Mouse (Mus musculus): Measurements from ENCODE around the gene Rgs3. TPM values are rescaled to one million over a fixed set of nuclear protein-coding genes. Genes with fewer than 3 reads are reported as not detected.

Rgs3 gene
- total and polyA plus RNA-seq, 3 experiments, result not detected

- Histone ChIP-seq H3K9ac (ENCODE audit: control insufficient read depth, low read depth, low read length, poor library complexity, severe bottlenecking) (peak overlapping the region; percentile 28), H3K4me3 (ENCODE audit: control insufficient read depth in 1 of 2, insufficient read depth in 1 of 2, low read depth in 2 of 2, low read length in 2 of 2) (no peak overlapping the region), H3K79me2 (ENCODE audit: control insufficient read depth, insufficient read depth, low read length, poor library complexity) (peaks cover 31% of the 10 kb centered on the region), H3K36me3 (ENCODE audit: control insufficient read depth in 1 of 2, insufficient read depth in 2 of 2, low read length in 2 of 2) (peaks cover 4 to 44% of the 10 kb centered on the region in 2 experiments; a peak in 3 of 4 replicates), H3K9me3 (replicated peaks; ENCODE audit: insufficient read depth, low read length) (no peaks in the 10 kb centered on the region), H3K27me3 (ENCODE audit: control insufficient read depth in 1 of 2, insufficient read depth in 2 of 2, low read length in 2 of 2) (no peaks in the 10 kb centered on the region), H3K27ac (ENCODE audit: control insufficient read depth, low read depth, low read length) (peak overlapping the region; percentile 60), H3K4me1 (ENCODE audit: control insufficient read depth in 1 of 2, insufficient read depth in 2 of 2, low read length in 2 of 2) (peaks cover 43 to 45% of the 10 kb centered on the region in 2 experiments)
- TF ChIP-seq TAL1 (IDR thresholded peaks at IDR 0.05; ENCODE audit: low read length) (peak; percentile 77), CHD1 (IDR thresholded peaks at IDR 0.05; ENCODE audit: low read depth, low read length) (no peak)
- peak; percentile 83 for DNase-seq (ENCODE audit: low read depth, low spot score)
Measured at GRCm38 (mm10) chr4:62515490-62515889, 44.2 kb upstream of the Rgs3 start.

DNA sequence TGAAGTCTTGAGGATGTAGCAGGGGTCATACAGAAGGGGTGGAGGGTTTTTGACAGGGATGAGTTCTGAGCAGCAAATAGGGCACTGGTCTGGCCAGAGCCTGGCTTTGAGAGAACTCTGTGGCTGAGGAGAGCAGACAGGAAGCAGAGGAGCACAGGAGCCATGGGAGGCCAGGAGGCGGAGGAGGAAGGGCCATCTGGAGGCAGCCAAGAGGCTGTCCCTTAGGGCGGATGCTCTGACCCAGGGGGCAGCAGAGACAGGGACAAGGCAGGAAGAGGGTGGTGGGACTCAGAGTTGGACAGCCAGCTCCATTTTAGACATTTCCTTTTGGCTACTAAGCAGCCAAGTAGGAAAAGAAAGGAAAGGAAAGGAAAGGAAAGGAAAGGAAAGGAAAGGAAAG lies 43.6 kb upstream of the Rgs3 start:
- TF ChIP-seq RAD21 (IDR thresholded peaks at IDR 0.05; ENCODE audit: low read depth, low read length) (no peak), CTCF (IDR thresholded peaks at IDR 0.05 in 2 of 3, conservative IDR thresholded peaks at IDR 0.05 in 1 of 3; ENCODE audit: control insufficient read depth in 1 of 3, insufficient read depth in 1 of 3, low read depth in 2 of 3, low read length in 3 of 3, poor library complexity in 1 of 3, severe bottlenecking in 1 of 3) (peak in 1 of 3 experiments; percentile 11; a peak in 1 of 6 replicates)
- Histone ChIP-seq H3K4me1 (ENCODE audit: control insufficient read depth in 1 of 2, insufficient read depth in 2 of 2, low read length in 2 of 2) (peaks cover 46 to 50% of the 10 kb centered on the region in 2 experiments), H3K79me2 (ENCODE audit: control insufficient read depth, insufficient read depth, low read length, poor library complexity) (peaks cover 31% of the 10 kb centered on the region), H3K27me3 (ENCODE audit: control insufficient read depth in 1 of 2, insufficient read depth in 2 of 2, low read length in 2 of 2) (no peaks in the 10 kb centered on the region), H3K4me3 (ENCODE audit: control insufficient read depth in 1 of 2, insufficient read depth in 1 of 2, low read depth in 2 of 2, low read length in 2 of 2) (no peak overlapping the region), H3K36me3 (ENCODE audit: control insufficient read depth in 1 of 2, insufficient read depth in 2 of 2, low read length in 2 of 2) (peaks cover 4 to 50% of the 10 kb centered on the region in 2 experiments; a peak in 3 of 4 replicates), H3K9me3 (replicated peaks; ENCODE audit: insufficient read depth, low read length) (no peaks in the 10 kb centered on the region), H3K9ac (ENCODE audit: control insufficient read depth, low read depth, low read length, poor library complexity, severe bottlenecking) (peak overlapping the region; percentile 28), H3K27ac (ENCODE audit: control insufficient read depth, low read depth, low read length) (peak overlapping the region; percentile 60)
- DNase-seq (ENCODE audit: low read depth, low spot score), result peak; percentile 50

DNA sequence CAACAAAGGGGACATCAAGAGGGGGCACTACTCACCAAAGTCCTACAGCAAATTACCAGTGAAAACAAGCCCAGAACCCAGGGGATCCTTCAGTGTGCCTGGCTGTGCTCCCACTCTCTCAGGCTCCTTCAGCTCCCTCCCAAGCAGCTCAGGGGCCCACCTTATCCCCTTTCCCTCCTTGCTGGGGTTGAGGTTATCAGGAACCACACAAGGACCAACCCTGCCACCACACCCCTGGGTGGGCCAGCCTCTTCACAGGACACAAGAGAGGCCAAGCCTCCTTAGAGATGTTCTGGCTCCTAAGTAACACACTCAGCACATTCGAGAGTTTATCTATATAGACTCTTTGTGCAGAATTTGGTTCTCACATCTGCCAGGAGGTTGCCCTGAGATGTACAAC lies 43.1 kb upstream of the Rgs3 start:
- TF ChIP-seq CHD2 (IDR thresholded peaks at IDR 0.05; ENCODE audit: low read length) (no peak), ZC3H11A (IDR thresholded peaks at IDR 0.05; ENCODE audit: low read depth, low read length) (no peak), TAL1 (IDR thresholded peaks at IDR 0.05; ENCODE audit: low read length) (peak; percentile 99)
- H3K27ac ChIP-seq (ENCODE audit: control insufficient read depth, low read depth, low read length), result peak overlapping the region; percentile 80
- peaks cover 31% of the 10 kb centered on the region for H3K79me2 ChIP-seq (ENCODE audit: control insufficient read depth, insufficient read depth, low read length, poor library complexity)
- H3K27me3 ChIP-seq (ENCODE audit: control insufficient read depth in 1 of 2, insufficient read depth in 2 of 2, low read length in 2 of 2), result no peaks in the 10 kb centered on the region
- H3K9ac ChIP-seq (ENCODE audit: control insufficient read depth, low read depth, low read length, poor library complexity, severe bottlenecking), result peak overlapping the region; percentile 92
- peaks cover 49 to 53% of the 10 kb centered on the region in 2 experiments for H3K4me1 ChIP-seq (ENCODE audit: control insufficient read depth in 1 of 2, insufficient read depth in 2 of 2, low read length in 2 of 2)
- H3K36me3 ChIP-seq (ENCODE audit: control insufficient read depth in 1 of 2, insufficient read depth in 2 of 2, low read length in 2 of 2), result peaks cover 4 to 55% of the 10 kb centered on the region in 2 experiments; a peak in 3 of 4 replicates
- peak overlapping the region in 1 of 2 experiments; percentile 74; a peak in 2 of 4 replicates for H3K4me3 ChIP-seq (ENCODE audit: control insufficient read depth in 1 of 2, insufficient read depth in 1 of 2, low read depth in 2 of 2, low read length in 2 of 2)
- H3K9me3 ChIP-seq (replicated peaks; ENCODE audit: insufficient read depth, low read length), result no peaks in the 10 kb centered on the region
- peak; percentile 95 for DNase-seq (ENCODE audit: low read depth, low spot score)

DNA sequence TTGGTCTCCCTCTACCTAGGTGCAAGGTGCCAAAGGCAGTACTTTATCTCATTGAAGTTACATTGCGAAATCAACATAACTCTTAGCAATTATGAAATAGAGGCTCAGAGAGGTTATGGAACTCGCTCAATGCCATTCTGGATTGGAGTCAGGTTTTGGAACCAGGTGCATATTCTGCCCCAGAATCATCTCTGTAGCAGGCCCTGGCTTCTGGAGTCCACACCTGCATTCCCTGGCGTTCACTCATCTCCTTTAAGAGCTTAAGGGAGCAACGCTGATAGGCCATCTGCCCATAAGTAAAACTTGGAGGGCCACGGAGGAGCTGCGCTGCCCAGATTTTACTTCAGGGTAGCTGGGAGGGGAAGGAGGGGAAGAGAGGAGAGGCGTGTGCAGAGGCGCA lies 42.6 kb upstream of the Rgs3 start:
- peak overlapping the region; percentile 74 to 83 for H3K4me3 ChIP-seq (ENCODE audit: control insufficient read depth in 1 of 2, insufficient read depth in 1 of 2, low read depth in 2 of 2, low read length in 2 of 2)

More for the DNA sequence above, 42.6 kb upstream of the Rgs3 start:
- Histone ChIP-seq H3K79me2 (ENCODE audit: control insufficient read depth, insufficient read depth, low read length, poor library complexity) (peaks cover 31% of the 10 kb centered on the region), H3K36me3 (ENCODE audit: control insufficient read depth in 1 of 2, insufficient read depth in 2 of 2, low read length in 2 of 2) (peaks cover 4 to 58% of the 10 kb centered on the region in 2 experiments; a peak in 3 of 4 replicates), H3K9ac (ENCODE audit: control insufficient read depth, low read depth, low read length, poor library complexity, severe bottlenecking) (peak overlapping the region; percentile 92), H3K27me3 (ENCODE audit: control insufficient read depth in 1 of 2, insufficient read depth in 2 of 2, low read length in 2 of 2) (no peaks in the 10 kb centered on the region), H3K27ac (ENCODE audit: control insufficient read depth, low read depth, low read length) (peak overlapping the region; percentile 80), H3K9me3 (replicated peaks; ENCODE audit: insufficient read depth, low read length) (no peaks in the 10 kb centered on the region), H3K4me1 (ENCODE audit: control insufficient read depth in 1 of 2, insufficient read depth in 2 of 2, low read length in 2 of 2) (peaks cover 51 to 54% of the 10 kb centered on the region in 2 experiments)
- peak; percentile 83 for DNase-seq (ENCODE audit: low read depth, low spot score)
- TF ChIP-seq BHLHE40 (IDR thresholded peaks at IDR 0.05; ENCODE audit: borderline replicate concordance, low read depth, low read length) (no peak), POLR2AphosphoS2 (IDR thresholded peaks at IDR 0.05; ENCODE audit: low read length) (no peak), HCFC1 (IDR thresholded peaks at IDR 0.05; ENCODE audit: low read depth, low read length) (no peak), USF1 (IDR thresholded peaks at IDR 0.05; ENCODE audit: low read depth, low read length) (no peak), USF2 (IDR thresholded peaks at IDR 0.05; ENCODE audit: borderline replicate concordance in 1 of 2, insufficient read depth in 1 of 2, low read depth in 1 of 2, low read length in 2 of 2) (no peak), SMC3 (IDR thresholded peaks at IDR 0.05; ENCODE audit: low read depth, low read length) (no peak), KAT2A (conservative IDR thresholded peaks at IDR 0.05; ENCODE audit: low read depth, low read length) (no peak), GABPA (IDR thresholded peaks at IDR 0.05; ENCODE audit: low read depth, low read length) (no peak), NELFE (IDR thresholded peaks at IDR 0.05; ENCODE audit: low read depth, low read length) (no peak), ETS1 (IDR thresholded peaks at IDR 0.05; ENCODE audit: low read depth, low read length) (no peak), MYC (IDR thresholded peaks at IDR 0.05; ENCODE audit: low read depth, low read length) (no peak), RCOR1 (IDR thresholded peaks at IDR 0.05; ENCODE audit: low read depth, low read length) (no peak), RAD21 (IDR thresholded peaks at IDR 0.05; ENCODE audit: low read depth, low read length) (no peak), MAZ (IDR thresholded peaks at IDR 0.05; ENCODE audit: low read depth, low read length) (no peak), MYB (IDR thresholded peaks at IDR 0.05; ENCODE audit: low read depth, low read length) (no peak), MXI1 (IDR thresholded peaks at IDR 0.05; ENCODE audit: low read depth, low read length) (no peak)
